Mouse (Mus musculus): ENCODE measurements around the gene Ctnnbl1. TPM values are rescaled to one million over a fixed set of nuclear protein-coding genes. Genes with fewer than 3 reads are reported as not detected.

The Ctnnbl1 gene
- polyA plus RNA-seq, 1 experiment from 2014 or later = 89.4 TPM

GRCm38 (mm10) chr2:157704991-157705776, 32.0 kb upstream of the Ctnnbl1 start:
- H3K4me3 ChIP-seq (ENCODE audit: low read depth, low read length) = no peak overlapping the region
- H3K9ac ChIP-seq (ENCODE audit: low read length) = no peak overlapping the region
- H3K4me1 ChIP-seq (ENCODE audit: control insufficient read depth, insufficient read depth, low read length) = peaks cover 30% of the 10 kb centered on the region
- WGBS = 10% methylated on average over 28 of the region's 28 CpGs
- ATAC-seq (peak; percentile 59), DNase-seq (ENCODE audit: low spot score) (peak; percentile 82)
- peak overlapping the region; percentile 30 for H3K4me2 ChIP-seq (ENCODE audit: low read length)
- no peaks in the 10 kb centered on the region for H3K36me3 ChIP-seq (ENCODE audit: control insufficient read depth, insufficient read depth, low read length)
- peak overlapping the region; percentile 30; the same call in 1 of the 2 replicates for H3K27ac ChIP-seq (ENCODE audit: low read depth, low read length)
- no peaks in the 10 kb centered on the region for H3K9me3 ChIP-seq (replicated peaks; ENCODE audit: control insufficient read depth, low read length)
- H3K27me3 ChIP-seq (replicated peaks; ENCODE audit: control insufficient read depth, insufficient read depth, low read length) = no peaks in the 10 kb centered on the region

- H3K4me3 ChIP-seq (ENCODE audit: low read depth, low read length) = no peak overlapping the region
- no peaks in the 10 kb centered on the region for H3K27me3 ChIP-seq (replicated peaks; ENCODE audit: control insufficient read depth, insufficient read depth, low read length)
- H3K27ac ChIP-seq (ENCODE audit: low read depth, low read length) = no peak overlapping the region; the same call in 1 of the 2 replicates
- no peaks in the 10 kb centered on the region for H3K36me3 ChIP-seq (ENCODE audit: control insufficient read depth, insufficient read depth, low read length)
- WGBS = 33% methylated on average over 8 of the region's 8 CpGs
- H3K9me3 ChIP-seq (replicated peaks; ENCODE audit: control insufficient read depth, low read length) = no peaks in the 10 kb centered on the region
- peak; percentile 27; the same call in 1 of the 2 replicates for ATAC-seq
- peak overlapping the region; percentile 30; the same call in 1 of the 2 replicates for H3K4me2 ChIP-seq (ENCODE audit: low read length)
- no peak overlapping the region for H3K9ac ChIP-seq (ENCODE audit: low read length)
- no peak for DNase-seq (ENCODE audit: low spot score)
- peaks cover 30% of the 10 kb centered on the region for H3K4me1 ChIP-seq (ENCODE audit: control insufficient read depth, insufficient read depth, low read length)
Observed at GRCm38 (mm10) chr2:157705777-157706158, 31.4 kb upstream of the Ctnnbl1 start.

GRCm38 (mm10) chr2:157707191-157707923, 29.8 kb upstream of the Ctnnbl1 start:
- Histone ChIP-seq H3K27me3 (replicated peaks; ENCODE audit: control insufficient read depth, insufficient read depth, low read length) (no peaks in the 10 kb centered on the region), H3K4me2 (ENCODE audit: low read length) (no peak overlapping the region), H3K9me3 (replicated peaks; ENCODE audit: control insufficient read depth, low read length) (no peaks in the 10 kb centered on the region), H3K36me3 (ENCODE audit: control insufficient read depth, insufficient read depth, low read length) (no peaks in the 10 kb centered on the region), H3K27ac (ENCODE audit: low read depth, low read length) (peak overlapping the region; percentile 39; the same call in 1 of the 2 replicates), H3K4me1 (ENCODE audit: control insufficient read depth, insufficient read depth, low read length) (peaks cover 30% of the 10 kb centered on the region), H3K9ac (ENCODE audit: low read length) (no peak overlapping the region), H3K4me3 (ENCODE audit: low read depth, low read length) (no peak overlapping the region)
- ATAC-seq (no peak), DNase-seq (ENCODE audit: low spot score) (peak; percentile 65)
- WGBS = 44% methylated on average over 11 of the region's 11 CpGs

- DNase-seq (ENCODE audit: low spot score) (no peak), ATAC-seq (no peak)
- H3K27ac ChIP-seq (ENCODE audit: low read depth, low read length) = no peak overlapping the region
- H3K4me1 ChIP-seq (ENCODE audit: control insufficient read depth, insufficient read depth, low read length) = peaks cover 9% of the 10 kb centered on the region; the same call in 1 of the 2 replicates
- no peak overlapping the region for H3K4me3 ChIP-seq (ENCODE audit: low read depth, low read length)
- H3K27me3 ChIP-seq (replicated peaks; ENCODE audit: control insufficient read depth, insufficient read depth, low read length) = no peaks in the 10 kb centered on the region
- no peaks in the 10 kb centered on the region for H3K9me3 ChIP-seq (replicated peaks; ENCODE audit: control insufficient read depth, low read length)
- WGBS = 88% methylated on average over 6 of the region's 6 CpGs
- no peak overlapping the region for H3K9ac ChIP-seq (ENCODE audit: low read length)
- no peaks in the 10 kb centered on the region for H3K36me3 ChIP-seq (ENCODE audit: control insufficient read depth, insufficient read depth, low read length)
- no peak overlapping the region for H3K4me2 ChIP-seq (ENCODE audit: low read length)
Observed at GRCm38 (mm10) chr2:157712677-157713076, 24.5 kb upstream of the Ctnnbl1 start.

- Histone ChIP-seq H3K36me3 (ENCODE audit: control insufficient read depth, insufficient read depth, low read length) (no peaks in the 10 kb centered on the region), H3K9me3 (replicated peaks; ENCODE audit: control insufficient read depth, low read length) (no peaks in the 10 kb centered on the region), H3K4me2 (ENCODE audit: low read length) (no peak overlapping the region), H3K27ac (ENCODE audit: low read depth, low read length) (no peak overlapping the region), H3K9ac (ENCODE audit: low read length) (no peak overlapping the region), H3K4me3 (ENCODE audit: low read depth, low read length) (no peak overlapping the region), H3K27me3 (replicated peaks; ENCODE audit: control insufficient read depth, insufficient read depth, low read length) (no peaks in the 10 kb centered on the region), H3K4me1 (ENCODE audit: control insufficient read depth, insufficient read depth, low read length) (peaks cover 9% of the 10 kb centered on the region; the same call in 1 of the 2 replicates)
- ATAC-seq = peak; percentile 69; the same call in 1 of the 2 replicates
- peak; percentile 57 for DNase-seq (ENCODE audit: low spot score)
- WGBS = 50% methylated on average over 12 of the region's 12 CpGs
Observed at GRCm38 (mm10) chr2:157715586-157716191, 21.5 kb upstream of the Ctnnbl1 start.

GRCm38 (mm10) chr2:157718441-157718840, 18.8 kb upstream of the Ctnnbl1 start:
- Histone ChIP-seq H3K4me2 (ENCODE audit: low read length) (no peak overlapping the region), H3K4me1 (ENCODE audit: control insufficient read depth, insufficient read depth, low read length) (peaks cover 9% of the 10 kb centered on the region; the same call in 1 of the 2 replicates), H3K9ac (ENCODE audit: low read length) (no peak overlapping the region), H3K36me3 (ENCODE audit: control insufficient read depth, insufficient read depth, low read length) (no peaks in the 10 kb centered on the region), H3K27me3 (replicated peaks; ENCODE audit: control insufficient read depth, insufficient read depth, low read length) (no peaks in the 10 kb centered on the region), H3K27ac (ENCODE audit: low read depth, low read length) (no peak overlapping the region), H3K4me3 (ENCODE audit: low read depth, low read length) (no peak overlapping the region), H3K9me3 (replicated peaks; ENCODE audit: control insufficient read depth, low read length) (no peaks in the 10 kb centered on the region)
- ATAC-seq = no peak
- no peak for DNase-seq (ENCODE audit: low spot score)
- 52% methylated on average over 4 of the region's 4 CpGs for WGBS

GRCm38 (mm10) chr2:157723883-157724573, 13.2 kb upstream of the Ctnnbl1 start:
- 0 out of 2 replicates have a peak overlapping the region, but pooled peaks have one; percentile 8 for H3K9ac ChIP-seq (ENCODE audit: low read length)
- 39% methylated on average over 8 of the region's 8 CpGs for WGBS
- no peaks in the 10 kb centered on the region for H3K9me3 ChIP-seq (replicated peaks; ENCODE audit: control insufficient read depth, low read length)
- DNase-seq (ENCODE audit: low spot score) (peak; percentile 53), ATAC-seq (no peak)
- H3K4me2 ChIP-seq (ENCODE audit: low read length) = no peak overlapping the region
- peaks cover 9% of the 10 kb centered on the region for H3K4me1 ChIP-seq (ENCODE audit: control insufficient read depth, insufficient read depth, low read length)
- H3K36me3 ChIP-seq (ENCODE audit: control insufficient read depth, insufficient read depth, low read length) = no peaks in the 10 kb centered on the region
- no peaks in the 10 kb centered on the region for H3K27me3 ChIP-seq (replicated peaks; ENCODE audit: control insufficient read depth, insufficient read depth, low read length)
- peak overlapping the region; percentile 9; the same call in 1 of the 2 replicates for H3K27ac ChIP-seq (ENCODE audit: low read depth, low read length)
- no peak overlapping the region for H3K4me3 ChIP-seq (ENCODE audit: low read depth, low read length)

GRCm38 (mm10) chr2:157724574-157724914, 12.7 kb upstream of the Ctnnbl1 start:
- Histone ChIP-seq H3K4me3 (ENCODE audit: low read depth, low read length) (no peak overlapping the region), H3K27ac (ENCODE audit: low read depth, low read length) (peak overlapping the region; percentile 9; the same call in 1 of the 2 replicates), H3K4me1 (ENCODE audit: control insufficient read depth, insufficient read depth, low read length) (peaks cover 9% of the 10 kb centered on the region), H3K9ac (ENCODE audit: low read length) (no peak overlapping the region), H3K36me3 (ENCODE audit: control insufficient read depth, insufficient read depth, low read length) (no peaks in the 10 kb centered on the region), H3K27me3 (replicated peaks; ENCODE audit: control insufficient read depth, insufficient read depth, low read length) (no peaks in the 10 kb centered on the region), H3K4me2 (ENCODE audit: low read length) (no peak overlapping the region), H3K9me3 (replicated peaks; ENCODE audit: control insufficient read depth, low read length) (no peaks in the 10 kb centered on the region)
- 61% methylated on average over 5 of the region's 5 CpGs for WGBS
- DNase-seq (ENCODE audit: low spot score) (no peak), ATAC-seq (no peak)
